Mouse (Mus musculus) frontal cortex, postnatal 25 days (tissue): Measurements from ENCODE around the gene Gsk3a.
A peak's percentile ranks its signal among the peaks of the same experiment; 100 is the strongest.

Experiments
- DNase-seq, 2 experiments: peaks; one replicate each; pipeline ENCODE4 v3.0.0; 2022; ENCODE audit warnings: low spot score in 2 of 2

Gsk3a gene

GRCm38 (mm10) chr7:25187662-25188650, 49.7 kb downstream of the Gsk3a start:
- peak; percentile 89 for DNase-seq

- DNase-seq = no peak
Measured at GRCm38 (mm10) chr7:25184091-25184490, 53.6 kb downstream of the Gsk3a start.

GRCm38 (mm10) chr7:25181814-25182213, 55.8 kb downstream of the Gsk3a start:
- DNase-seq = no peak

GRCm38 (mm10) chr7:25181331-25181790, 56.3 kb downstream of the Gsk3a start:
- no peak for DNase-seq

- DNase-seq = no peak
Measured at GRCm38 (mm10) chr7:25180512-25180911, 57.1 kb downstream of the Gsk3a start.

- DNase-seq = peak; percentile 64 to 74
Measured at GRCm38 (mm10) chr7:25179606-25180161, 58.0 kb downstream of the Gsk3a start, which contains the start of gene Pou2f2. Gene Pou2f2 (minus strand): TSS chr7:25179726.

GRCm38 (mm10) chr7:25178787-25179605, 58.7 kb downstream of the Gsk3a start:
- DNase-seq = no peak

GRCm38 (mm10) chr7:25178317-25178716, 59.3 kb downstream of the Gsk3a start:
- no peak for DNase-seq
